Comparison of ENCODE assay signal across 29 mouse cellular contexts in the genomic region with DNA sequence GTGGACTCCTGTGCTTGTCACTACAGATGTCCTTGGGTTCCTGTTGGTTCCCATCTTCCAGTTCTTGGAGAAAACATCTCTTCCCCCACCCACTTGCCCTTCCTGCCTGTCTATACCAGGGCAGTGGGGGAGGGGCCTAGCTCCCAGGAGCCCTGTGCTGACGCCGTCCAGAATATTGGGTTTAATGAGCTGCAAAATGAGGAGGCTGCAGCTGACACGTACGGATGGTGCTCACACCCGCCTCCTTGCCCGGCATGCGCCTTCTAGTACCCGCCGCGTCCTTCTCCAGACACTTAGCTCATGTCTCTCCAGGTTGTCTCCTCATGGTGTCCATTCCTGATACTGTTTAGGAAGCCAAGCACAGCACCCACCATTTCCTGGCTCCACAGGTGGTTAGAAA. TPM values are rescaled to one million over a fixed set of nuclear protein-coding genes. Genes with fewer than 3 reads are reported as not detected.
A peak's percentile ranks its signal among the peaks of the same experiment; 100 is the strongest.
DNase-seq lines count a peak whose midpoint lies in the region; ATAC-seq lines count a peak whose summit lies in the region.
"Had no signal": no experiment of that assay in that cellular context is flagged by ENCODE, and none has a peak within 500 bp of the region (broad histone marks: within the 10 kb centered on the region; RNA-seq: fewer than 3 reads in every experiment).

No protein-coding gene starts in this region.

- H3K4me3 ChIP-seq in forebrain, embryonic 11.5 days (ENCODE audit: low read depth, low read length), result no peak overlapping the region
- H3K4me3 ChIP-seq in forebrain, embryonic 14.5 days (ENCODE audit: low read depth, low read length), result no peak overlapping the region
- H3K4me3 ChIP-seq in hindbrain, embryonic 13.5 days, result no peak overlapping the region
- no peak overlapping the region for H3K4me3 ChIP-seq in hindbrain, embryonic 16.5 days (ENCODE audit: low read length)
- H3K4me3 ChIP-seq in neural tube, embryonic 14.5 days (ENCODE audit: low read depth, low read length), result no peak overlapping the region
- H3K4me3 ChIP-seq: embryonic facial prominence, embryonic 10.5 days; limb, embryonic 13.5 days; liver, embryonic 13.5 days had no signal

- H3K4me2 ChIP-seq in forebrain, embryonic 11.5 days (ENCODE audit: low read depth, low read length, severe bottlenecking), result no peak overlapping the region
- no peak overlapping the region for H3K4me2 ChIP-seq in forebrain, embryonic 14.5 days (ENCODE audit: low read length)
- H3K4me2 ChIP-seq in hindbrain, embryonic 13.5 days, result no peak overlapping the region
- no peak overlapping the region for H3K4me2 ChIP-seq in hindbrain, embryonic 16.5 days (ENCODE audit: low read length)
- H3K4me2 ChIP-seq in neural tube, embryonic 14.5 days (ENCODE audit: low read depth, low read length), result no peak overlapping the region
- H3K4me2 ChIP-seq: heart, embryonic 11.5 days; limb, embryonic 13.5 days; liver, embryonic 13.5 days; midbrain, embryonic 11.5 days had no signal

- no peaks in the 10 kb centered on the region; the same call in 1 of the 2 replicates for H3K27me3 ChIP-seq in forebrain, embryonic 11.5 days (ENCODE audit: control insufficient read depth, insufficient read depth, low read length)
- H3K27me3 ChIP-seq in forebrain, embryonic 14.5 days (replicated peaks; ENCODE audit: control insufficient read depth, insufficient read depth, low read length), result peaks cover 8% of the 10 kb centered on the region
- H3K27me3 ChIP-seq in hindbrain, embryonic 13.5 days, result peaks cover 22% of the 10 kb centered on the region; the same call in 1 of the 2 replicates
- H3K27me3 ChIP-seq in hindbrain, embryonic 16.5 days (replicated peaks; ENCODE audit: control insufficient read depth, insufficient read depth, low read length), result no peaks in the 10 kb centered on the region; the same call in 1 of the 2 replicates
- no peaks in the 10 kb centered on the region for H3K27me3 ChIP-seq in neural tube, embryonic 14.5 days (ENCODE audit: control insufficient read depth, insufficient read depth, low read length)

- H3K4me1 ChIP-seq in forebrain, embryonic 11.5 days (replicated peaks; ENCODE audit: control insufficient read depth, insufficient read depth, low read length), result peaks cover 6% of the 10 kb centered on the region; the same call in 1 of the 2 replicates
- H3K4me1 ChIP-seq in forebrain, embryonic 14.5 days (ENCODE audit: control insufficient read depth, insufficient read depth, low read length), result peaks cover 40% of the 10 kb centered on the region
- H3K4me1 ChIP-seq in hindbrain, embryonic 13.5 days (replicated peaks), result peaks cover 73% of the 10 kb centered on the region
- H3K4me1 ChIP-seq in hindbrain, embryonic 16.5 days (ENCODE audit: control insufficient read depth, insufficient read depth, low read depth, low read length), result peaks cover 24% of the 10 kb centered on the region
- peaks cover 33% of the 10 kb centered on the region for H3K4me1 ChIP-seq in neural tube, embryonic 14.5 days (ENCODE audit: control insufficient read depth, insufficient read depth, low read length)
- H3K4me1 ChIP-seq: limb, embryonic 13.5 days; liver, embryonic 13.5 days had no signal

- ATAC-seq in forebrain, embryonic 11.5 days (replicated peaks; ENCODE audit: low FRiP score), result 0 out of 2 replicates have a peak, but pooled peaks have one; percentile 19
- ATAC-seq in forebrain, embryonic 14.5 days, result no peak
- no peak for ATAC-seq in hindbrain, embryonic 13.5 days (ENCODE audit: low FRiP score)
- ATAC-seq in hindbrain, embryonic 16.5 days, result no peak
- 0 out of 2 replicates have a peak, but pooled peaks have one; percentile 29 for ATAC-seq in neural tube, embryonic 14.5 days (ENCODE audit: low read depth)

- no peak for DNase-seq in forebrain, embryonic 11.5 days (ENCODE audit: low spot score)
- no peak for DNase-seq in forebrain, embryonic 14.5 days (ENCODE audit: low spot score)
- DNase-seq in left cerebral cortex, postnatal 4 days, result peak; percentile 51
- DNase-seq in left cerebral cortex, adult 9 months (ENCODE audit: low spot score in 2 of 2), result no peak
- no peak for DNase-seq in MN1 (ENCODE audit: low spot score)
- DNase-seq: adrenal gland, postnatal 25 days; cerebellum, adult 11 months; heart, adult 11 months; kidney, adult 2 months; liver, embryonic 13.5 days; lung, adult 2 months; lung, postnatal 14 days; right cerebral cortex, postnatal 25 days; thymus, postnatal 14 days had no signal

- H3K36me3 ChIP-seq in forebrain, embryonic 11.5 days (ENCODE audit: control insufficient read depth, insufficient read depth, low read length), result peaks cover 3% of the 10 kb centered on the region; the same call in 1 of the 2 replicates
- peaks cover 58% of the 10 kb centered on the region for H3K36me3 ChIP-seq in forebrain, embryonic 14.5 days (ENCODE audit: control insufficient read depth, insufficient read depth, low read length)
- peaks cover 83% of the 10 kb centered on the region for H3K36me3 ChIP-seq in hindbrain, embryonic 13.5 days
- peaks cover 33% of the 10 kb centered on the region for H3K36me3 ChIP-seq in hindbrain, embryonic 16.5 days (ENCODE audit: control insufficient read depth, insufficient read depth, low read length)
- peaks cover 28% of the 10 kb centered on the region for H3K36me3 ChIP-seq in neural tube, embryonic 14.5 days (ENCODE audit: control insufficient read depth, insufficient read depth, low read length)

- no peak overlapping the region for H3K27ac ChIP-seq in forebrain, embryonic 11.5 days (ENCODE audit: low read depth, low read length)
- no peak overlapping the region for H3K27ac ChIP-seq in forebrain, embryonic 14.5 days (ENCODE audit: low read depth, low read length)
- H3K27ac ChIP-seq in hindbrain, embryonic 13.5 days, result 0 out of 2 replicates have a peak overlapping the region, but pooled peaks have one; percentile 18
- H3K27ac ChIP-seq in hindbrain, embryonic 16.5 days (ENCODE audit: low read depth, low read length), result no peak overlapping the region; the same call in 1 of the 2 replicates
- no peak overlapping the region for H3K27ac ChIP-seq in neural tube, embryonic 14.5 days (ENCODE audit: low read depth, low read length)
- H3K27ac ChIP-seq: embryonic facial prominence, embryonic 10.5 days; limb, embryonic 13.5 days; liver, embryonic 13.5 days had no signal

- no peaks in the 10 kb centered on the region for H3K9me3 ChIP-seq in forebrain, embryonic 11.5 days (ENCODE audit: control insufficient read depth, low read length)
- H3K9me3 ChIP-seq in forebrain, embryonic 14.5 days (replicated peaks; ENCODE audit: control insufficient read depth, low read length), result no peaks in the 10 kb centered on the region
- H3K9me3 ChIP-seq in hindbrain, embryonic 13.5 days, result no peaks in the 10 kb centered on the region
- no peaks in the 10 kb centered on the region for H3K9me3 ChIP-seq in hindbrain, embryonic 16.5 days (ENCODE audit: control insufficient read depth, low read length)
- H3K9me3 ChIP-seq in neural tube, embryonic 14.5 days (ENCODE audit: control insufficient read depth, low read length), result no peaks in the 10 kb centered on the region
- H3K9me3 ChIP-seq: embryonic facial prominence, embryonic 10.5 days; limb, embryonic 13.5 days; liver, embryonic 13.5 days had no signal

- H3K9ac ChIP-seq in forebrain, embryonic 11.5 days (ENCODE audit: low read length), result no peak overlapping the region
- H3K9ac ChIP-seq in forebrain, embryonic 14.5 days (ENCODE audit: low read length), result no peak overlapping the region
- H3K9ac ChIP-seq in hindbrain, embryonic 13.5 days, result no peak overlapping the region
- H3K9ac ChIP-seq in hindbrain, embryonic 16.5 days (ENCODE audit: low read depth, low read length), result no peak overlapping the region
- no peak overlapping the region for H3K9ac ChIP-seq in neural tube, embryonic 14.5 days (replicated peaks; ENCODE audit: low read depth, low read length)
- H3K9ac ChIP-seq: limb, embryonic 13.5 days; liver, embryonic 13.5 days had no signal

- WGBS in forebrain, embryonic 11.5 days, result 67% methylated on average over 10 of the region's 10 CpGs
- 57% methylated on average over 10 of the region's 10 CpGs for WGBS in forebrain, embryonic 14.5 days
- WGBS in hindbrain, embryonic 13.5 days, result 24% methylated on average over 10 of the region's 10 CpGs
- 51% methylated on average over 10 of the region's 10 CpGs for WGBS in hindbrain, embryonic 16.5 days
- WGBS in neural tube, embryonic 14.5 days, result 47% methylated on average over 10 of the region's 10 CpGs

- intact Hi-C loops in left cerebral cortex, postnatal 4 days (cut with DNase I), result no loop called here

RNA-seq across cellular contexts. Expression of gene Gbx1, which starts 27.9 kb away (rescaled TPM):
- polyA plus RNA-seq in forebrain, embryonic 11.5 days (2014; fragmentation: Nextera tagmentation; extraction: Ambion mirVana), result 0.64 and 0.79 TPM in 2 replicates
- 0.49 and 0.51 TPM in 2 replicates for polyA plus RNA-seq in forebrain, embryonic 14.5 days (2014; fragmentation: Nextera tagmentation; extraction: Ambion mirVana)
- polyA plus RNA-seq in hindbrain, embryonic 13.5 days (2015; fragmentation: Nextera tagmentation; extraction: Ambion mirVana), result 4.6 and 5.1 TPM in 2 replicates
- 2.3 and 3.0 TPM in 2 replicates for polyA plus RNA-seq in hindbrain, embryonic 16.5 days (2015; fragmentation: Nextera tagmentation; extraction: Ambion mirVana)
- 1 to 10 TPM in 1 of 2 experiments, not detected in 1; 1.2 TPM for total RNA-seq in left cerebral cortex, postnatal 4 days (2021)
- polyA plus RNA-seq in neural tube, embryonic 14.5 days (2014; fragmentation: Nextera tagmentation; extraction: Ambion mirVana), result 3.5 and 5.8 TPM in 2 replicates
- total RNA-seq: adrenal gland, postnatal 25 days; gastrocnemius, adult 8-10 months; hematopoietic stem cell, adult 5-6 weeks; layer of hippocampus, postnatal 14 days; megakaryocyte progenitor cell, adult 5-6 weeks; monocyte, adult 5-6 weeks; neutrophil, adult 5-6 weeks had no signal
- polyA plus RNA-seq: heart, postnatal 0 days; limb, embryonic 13.5 days; spleen, adult 2 months had no signal

RNA-seq across cellular contexts. Expression of gene Asb10, which starts 41.7 kb away (rescaled TPM):
- 0.11 TPM in 1 of 2 replicates, not detected in the other for polyA plus RNA-seq in forebrain, embryonic 11.5 days (2014; fragmentation: Nextera tagmentation; extraction: Ambion mirVana)
- 0.09 and 0.17 TPM in 2 replicates for polyA plus RNA-seq in forebrain, embryonic 14.5 days (2014; fragmentation: Nextera tagmentation; extraction: Ambion mirVana)
- polyA plus RNA-seq in hindbrain, embryonic 13.5 days (2015; fragmentation: Nextera tagmentation; extraction: Ambion mirVana), result 0.16 and 0.49 TPM in 2 replicates
- 0.18 and 0.21 TPM in 2 replicates for polyA plus RNA-seq in hindbrain, embryonic 16.5 days (2015; fragmentation: Nextera tagmentation; extraction: Ambion mirVana)
- under 1 TPM in 1 of 2 experiments, not detected in 1; 0.60 TPM for total RNA-seq in left cerebral cortex, postnatal 4 days (2021)
- 0.17 and 0.45 TPM in 2 replicates for polyA plus RNA-seq in neural tube, embryonic 14.5 days (2014; fragmentation: Nextera tagmentation; extraction: Ambion mirVana)
- total RNA-seq: hematopoietic stem cell, adult 5-6 weeks; megakaryocyte progenitor cell, adult 5-6 weeks; monocyte, adult 5-6 weeks; neutrophil, adult 5-6 weeks had no signal

RNA-seq across cellular contexts. Expression of gene Agap3, which starts 47.1 kb away (rescaled TPM):
- 52.7 and 67.0 TPM in 2 replicates for polyA plus RNA-seq in forebrain, embryonic 11.5 days (2014; fragmentation: Nextera tagmentation; extraction: Ambion mirVana)
- 47.5 and 49.5 TPM in 2 replicates for polyA plus RNA-seq in forebrain, embryonic 14.5 days (2014; fragmentation: Nextera tagmentation; extraction: Ambion mirVana)
- polyA plus RNA-seq in hindbrain, embryonic 13.5 days (2015; fragmentation: Nextera tagmentation; extraction: Ambion mirVana), result 47.8 and 50.3 TPM in 2 replicates
- polyA plus RNA-seq in hindbrain, embryonic 16.5 days (2015; fragmentation: Nextera tagmentation; extraction: Ambion mirVana), result 46.4 and 47.7 TPM in 2 replicates
- total RNA-seq in left cerebral cortex, postnatal 4 days (2021), result 100 to 1,000 TPM; 472 to 479 TPM
- polyA plus RNA-seq in neural tube, embryonic 14.5 days (2014; fragmentation: Nextera tagmentation; extraction: Ambion mirVana), result 59.3 and 63.6 TPM in 2 replicates

RNA-seq across cellular contexts. Expression of gene Tmub1, which starts 51.5 kb away (rescaled TPM):
- 30.2 and 31.8 TPM in 2 replicates for polyA plus RNA-seq in forebrain, embryonic 11.5 days (2014; fragmentation: Nextera tagmentation; extraction: Ambion mirVana)
- 45.5 and 47.5 TPM in 2 replicates for polyA plus RNA-seq in forebrain, embryonic 14.5 days (2014; fragmentation: Nextera tagmentation; extraction: Ambion mirVana)
- polyA plus RNA-seq in hindbrain, embryonic 13.5 days (2015; fragmentation: Nextera tagmentation; extraction: Ambion mirVana), result 51.9 and 57.4 TPM in 2 replicates
- 61.7 and 63.1 TPM in 2 replicates for polyA plus RNA-seq in hindbrain, embryonic 16.5 days (2015; fragmentation: Nextera tagmentation; extraction: Ambion mirVana)
- total RNA-seq in left cerebral cortex, postnatal 4 days (2021), result 10 to 100 TPM; 30.1 to 31.1 TPM
- polyA plus RNA-seq in neural tube, embryonic 14.5 days (2014; fragmentation: Nextera tagmentation; extraction: Ambion mirVana), result 63.9 and 68.0 TPM in 2 replicates

RNA-seq across cellular contexts. Expression of gene Fastk, which starts 54.0 kb away (rescaled TPM):
- polyA plus RNA-seq in forebrain, embryonic 11.5 days (2014; fragmentation: Nextera tagmentation; extraction: Ambion mirVana), result 104 and 116 TPM in 2 replicates
- 89.3 and 94.3 TPM in 2 replicates for polyA plus RNA-seq in forebrain, embryonic 14.5 days (2014; fragmentation: Nextera tagmentation; extraction: Ambion mirVana)
- polyA plus RNA-seq in hindbrain, embryonic 13.5 days (2015; fragmentation: Nextera tagmentation; extraction: Ambion mirVana), result 88.1 and 96.1 TPM in 2 replicates
- 106 and 107 TPM in 2 replicates for polyA plus RNA-seq in hindbrain, embryonic 16.5 days (2015; fragmentation: Nextera tagmentation; extraction: Ambion mirVana)
- 10 to 100 TPM; 82.6 to 83.4 TPM for total RNA-seq in left cerebral cortex, postnatal 4 days (2021)
- polyA plus RNA-seq in neural tube, embryonic 14.5 days (2014; fragmentation: Nextera tagmentation; extraction: Ambion mirVana), result 93.2 and 97.7 TPM in 2 replicates

Comparison
In these comparisons a context has a peak if more than half of its experiments do, and no peak if none do; other contexts are left out.
1. ATAC-seq: peak in forebrain, embryonic 11.5 days (single experiment) and neural tube, embryonic 14.5 days (single experiment); none in forebrain, embryonic 14.5 days (single experiment), hindbrain, embryonic 13.5 days (single experiment) and hindbrain, embryonic 16.5 days (single experiment).